Mouse (Mus musculus): Measurements from ENCODE around the gene Sebox. TPM values are rescaled to one million over a fixed set of nuclear protein-coding genes. Genes with fewer than 3 reads are reported as not detected.

The Sebox gene
- total and polyA plus RNA-seq, 3 experiments, result not detected

DNA sequence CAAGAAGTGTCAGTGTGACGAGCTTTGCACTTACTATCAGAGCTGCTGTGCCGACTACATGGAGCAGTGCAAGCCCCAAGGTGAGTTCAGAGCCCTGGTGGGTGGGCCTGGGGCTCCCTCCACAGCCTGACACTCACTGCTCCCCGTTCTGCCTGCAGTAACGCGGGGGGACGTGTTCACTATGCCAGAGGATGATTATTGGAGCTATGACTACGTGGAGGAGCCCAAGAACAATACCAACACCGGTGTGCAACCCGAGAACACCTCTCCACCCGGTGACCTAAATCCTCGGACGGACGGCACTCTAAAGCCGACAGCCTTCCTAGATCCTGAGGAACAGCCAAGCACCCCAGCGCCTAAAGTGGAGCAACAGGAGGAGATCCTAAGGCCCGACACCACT, 3.7 kb upstream of the Sebox start:
- no peaks in the 10 kb centered on the region for H3K79me2 ChIP-seq (replicated peaks; ENCODE audit: control insufficient read depth, extremely low read depth, insufficient read depth, poor library complexity, severe bottlenecking)
- H3K9ac ChIP-seq (ENCODE audit: insufficient read depth, low read depth), result no peak overlapping the region
- peaks cover 0 to 17% of the 10 kb centered on the region in 2 experiments for H3K36me3 ChIP-seq (replicated peaks in 1 of 2; ENCODE audit: control insufficient read depth in 1 of 2, insufficient read depth in 1 of 2, low read length in 1 of 2)
- no peak overlapping the region for H3K27ac ChIP-seq (ENCODE audit: insufficient read depth, low read depth)
- no peak overlapping the region for H3K4me3 ChIP-seq (replicated peaks in 1 of 3; ENCODE audit: low read depth in 2 of 3, low read length in 2 of 3, poor library complexity in 1 of 3)
- peaks cover 41% of the 10 kb centered on the region for H3K27me3 ChIP-seq (replicated peaks)
- peaks cover 5 to 12% of the 10 kb centered on the region in 2 experiments for H3K4me1 ChIP-seq (ENCODE audit: control insufficient read depth in 1 of 2, insufficient read depth in 2 of 2)
- TF ChIP-seq CHD1 (IDR thresholded peaks at IDR 0.05; ENCODE audit: low read depth, low read length), result no peak
- no peak for TF ChIP-seq TCF12 (IDR thresholded peaks at IDR 0.05; ENCODE audit: low read depth, low read length)
- no peak for TF ChIP-seq USF2 (conservative IDR thresholded peaks at IDR 0.05; ENCODE audit: low read depth, low read length)
- no peak for TF ChIP-seq POLR2AphosphoS2 (IDR thresholded peaks at IDR 0.05; ENCODE audit: low read depth, low read length)
- TF ChIP-seq JUND (conservative IDR thresholded peaks at IDR 0.05; ENCODE audit: low read depth, low read length), result no peak
- no peak for TF ChIP-seq ZNF384 (IDR thresholded peaks at IDR 0.05; ENCODE audit: low read depth, low read length)
- no peak for TF ChIP-seq USF1 (IDR thresholded peaks at IDR 0.05; ENCODE audit: low read depth, low read length)
- TF ChIP-seq HCFC1 (IDR thresholded peaks at IDR 0.05; ENCODE audit: low read depth, low read length), result no peak
- no peak for TF ChIP-seq BHLHE40 (IDR thresholded peaks at IDR 0.05; ENCODE audit: low read depth, low read length)
- TF ChIP-seq ELF1 (IDR thresholded peaks at IDR 0.05; ENCODE audit: low read depth, low read length), result no peak
- TF ChIP-seq TBP (conservative IDR thresholded peaks at IDR 0.05; ENCODE audit: low read depth, low read length), result no peak
- no peak for TF ChIP-seq SIN3A (IDR thresholded peaks at IDR 0.05; ENCODE audit: low read length)
- TF ChIP-seq MEF2A (IDR thresholded peaks at IDR 0.05; ENCODE audit: borderline replicate concordance, low read depth, low read length), result no peak
- TF ChIP-seq CHD2 (IDR thresholded peaks at IDR 0.05; ENCODE audit: low read length), result no peak
- TF ChIP-seq MAX (IDR thresholded peaks at IDR 0.05; ENCODE audit: low read length), result no peak
- dilution Hi-C loops (cut with MboI; ENCODE audit: extremely low pct_ligation_motif_present, extremely low pct_unique_long_range_greater_than_20kb, low sequenced_read_pairs), result no loop called here
- H3K4me2 ChIP-seq (ENCODE audit: insufficient read depth, low read depth, poor library complexity, severe bottlenecking), result no peak overlapping the region
- in situ Hi-C loops (cut with MboI; ENCODE audit: low pct_ligation_motif_present, low pct_unique_long_range_greater_than_20kb, low sequenced_read_pairs), result loop anchor here (5.0 kb wide), 1 partner anchor 37 kb away; no protein-coding TSS in a partner anchor
- no peaks in the 10 kb centered on the region for H3K9me3 ChIP-seq (replicated peaks; ENCODE audit: low read length)
- DNase-seq (ENCODE audit: extremely low read depth), result no peak

- Histone ChIP-seq H3K9me3 (replicated peaks; ENCODE audit: low read length) (no peaks in the 10 kb centered on the region), H3K27me3 (replicated peaks) (peaks cover 30% of the 10 kb centered on the region), H3K9ac (ENCODE audit: insufficient read depth, low read depth) (no peak overlapping the region), H3K4me1 (ENCODE audit: control insufficient read depth in 1 of 2, insufficient read depth in 2 of 2) (peaks cover 5 to 12% of the 10 kb centered on the region in 2 experiments), H3K27ac (ENCODE audit: insufficient read depth, low read depth) (no peak overlapping the region), H3K4me2 (ENCODE audit: insufficient read depth, low read depth, poor library complexity, severe bottlenecking) (no peak overlapping the region), H3K36me3 (replicated peaks in 1 of 2; ENCODE audit: control insufficient read depth in 1 of 2, insufficient read depth in 1 of 2, low read length in 1 of 2) (peaks cover 4 to 29% of the 10 kb centered on the region in 2 experiments), H3K4me3 (replicated peaks in 1 of 3; ENCODE audit: low read depth in 2 of 3, low read length in 2 of 3, poor library complexity in 1 of 3) (no peak overlapping the region), H3K79me2 (replicated peaks; ENCODE audit: control insufficient read depth, extremely low read depth, insufficient read depth, poor library complexity, severe bottlenecking) (no peaks in the 10 kb centered on the region)
- dilution Hi-C loops (cut with MboI; ENCODE audit: extremely low pct_ligation_motif_present, extremely low pct_unique_long_range_greater_than_20kb, low sequenced_read_pairs), result no loop called here
- TF ChIP-seq ELF1 (IDR thresholded peaks at IDR 0.05; ENCODE audit: low read depth, low read length) (no peak), MAFK (IDR thresholded peaks at IDR 0.05; ENCODE audit: insufficient replicate concordance, low read length) (no peak), SIN3A (IDR thresholded peaks at IDR 0.05; ENCODE audit: low read length) (no peak)
- no peak for DNase-seq (ENCODE audit: extremely low read depth)
- in situ Hi-C loops (cut with MboI; ENCODE audit: low pct_ligation_motif_present, low pct_unique_long_range_greater_than_20kb, low sequenced_read_pairs), result no loop called here
Measured at GRCm38 (mm10) chr11:78500623-78501202, 2.5 kb upstream of the Sebox start.

All from CH12.LX (cell line).